Mouse (Mus musculus) kidney, postnatal 14 days (tissue): ENCODE data around the gene Tex52.

Source experiments
- DNase-seq: peaks from one replicate; pipeline ENCODE4 v3.0.0; 2022; ENCODE audit warnings: mixed read lengths

Tex52 gene

GRCm38 (mm10) chr6:128381254-128381653 is 6.0 kb downstream of the Tex52 start:
- no peak for DNase-seq

- DNase-seq: no peak
These were observed 8.5 kb downstream of the Tex52 start for GRCm38 (mm10) chr6:128383752-128384151.

- no peak for DNase-seq
These were observed 9.8 kb downstream of the Tex52 start for GRCm38 (mm10) chr6:128385026-128385425.

- no peak for DNase-seq
These were observed 13.9 kb downstream of the Tex52 start for GRCm38 (mm10) chr6:128389185-128389584.

- no peak for DNase-seq
These were observed 15.4 kb downstream of the Tex52 start for GRCm38 (mm10) chr6:128390683-128391082.

GRCm38 (mm10) chr6:128397574-128398261 is 22.5 kb downstream of the Tex52 start:
- peak; percentile 78 for DNase-seq

- DNase-seq: no peak
These were observed 23.7 kb downstream of the Tex52 start, which contains the start of gene Nrip2 for GRCm38 (mm10) chr6:128398996-128399395. Nrip2 (plus strand) TSS chr6:128399296.

- DNase-seq: peak; percentile 52
These were observed 24.3 kb downstream of the Tex52 start for GRCm38 (mm10) chr6:128399421-128400185.

GRCm38 (mm10) chr6:128404708-128405107 is 29.5 kb downstream of the Tex52 start:
- no peak for DNase-seq

GRCm38 (mm10) chr6:128408544-128409125 is 33.4 kb downstream of the Tex52 start:
- peak; percentile 17 for DNase-seq

- no peak for DNase-seq
These were observed 35.0 kb downstream of the Tex52 start for GRCm38 (mm10) chr6:128410305-128410704.

GRCm38 (mm10) chr6:128411115-128411514 is 35.9 kb downstream of the Tex52 start:
- DNase-seq: peak; percentile 83

GRCm38 (mm10) chr6:128416169-128416568 is 40.9 kb downstream of the Tex52 start:
- DNase-seq: no peak

- DNase-seq: no peak
These were observed 42.8 kb downstream of the Tex52 start for GRCm38 (mm10) chr6:128418076-128418475.

- peak; percentile 20 for DNase-seq
These were observed 45.8 kb downstream of the Tex52 start for GRCm38 (mm10) chr6:128421036-128421435.

GRCm38 (mm10) chr6:128421480-128421879 is 46.2 kb downstream of the Tex52 start:
- DNase-seq: no peak

- no peak for DNase-seq
These were observed 48.4 kb downstream of the Tex52 start for GRCm38 (mm10) chr6:128423496-128424268.

- DNase-seq: peak; percentile 97
These were observed 49.2 kb downstream of the Tex52 start, which contains the start of gene Itfg2 for GRCm38 (mm10) chr6:128424269-128425019. Itfg2 (minus strand) TSS chr6:128424931.

- no peak for DNase-seq
These were observed 49.8 kb downstream of the Tex52 start for GRCm38 (mm10) chr6:128425046-128425445.

GRCm38 (mm10) chr6:128427571-128427970 is 52.3 kb downstream of the Tex52 start:
- no peak for DNase-seq

GRCm38 (mm10) chr6:128429300-128429699 is 54.0 kb downstream of the Tex52 start:
- DNase-seq: no peak

GRCm38 (mm10) chr6:128429826-128430225 is 54.6 kb downstream of the Tex52 start:
- DNase-seq: no peak
